Mouse (Mus musculus): ENCODE data around the gene 4933417A18Rik. TPM values are rescaled to one million over a fixed set of nuclear protein-coding genes. Genes with fewer than 3 reads are reported as not detected.

4933417A18Rik gene
- polyA plus RNA-seq, 1 experiment from 2014 or later: not detected

- no peaks in the 10 kb centered on the region for H3K9me3 ChIP-seq (ENCODE audit: control insufficient read depth, low read length)
- no peaks in the 10 kb centered on the region for H3K4me1 ChIP-seq (replicated peaks; ENCODE audit: control insufficient read depth, insufficient read depth, low read length)
- H3K36me3 ChIP-seq (ENCODE audit: control insufficient read depth, insufficient read depth, low read length): peaks cover 2% of the 10 kb centered on the region; the same call in 1 of the 2 replicates
- no peak overlapping the region for H3K4me3 ChIP-seq (ENCODE audit: low read depth, low read length)
- H3K27ac ChIP-seq (ENCODE audit: low read depth, low read length): no peak overlapping the region
- DNase-seq (ENCODE audit: low spot score) (no peak), ATAC-seq (ENCODE audit: low FRiP score) (no peak)
- H3K27me3 ChIP-seq (ENCODE audit: control insufficient read depth, insufficient read depth, low read length): no peaks in the 10 kb centered on the region
- WGBS: 80% methylated on average over 4 of the region's 4 CpGs
- no peak overlapping the region for H3K9ac ChIP-seq (ENCODE audit: low read depth, low read length)
- H3K4me2 ChIP-seq (replicated peaks; ENCODE audit: low read depth, low read length): no peak overlapping the region
Measured at GRCm38 (mm10) chr13:34991581-34992273, 67.5 kb downstream of the 4933417A18Rik start.

GRCm38 (mm10) chr13:34993085-34993484 is 68.9 kb downstream of the 4933417A18Rik start:
- H3K4me2 ChIP-seq (replicated peaks; ENCODE audit: low read depth, low read length): peak overlapping the region; percentile 46
- 80% methylated on average over 4 of the region's 4 CpGs for WGBS
- no peak overlapping the region for H3K27ac ChIP-seq (ENCODE audit: low read depth, low read length)
- H3K4me1 ChIP-seq (replicated peaks; ENCODE audit: control insufficient read depth, insufficient read depth, low read length): no peaks in the 10 kb centered on the region
- H3K27me3 ChIP-seq (ENCODE audit: control insufficient read depth, insufficient read depth, low read length): no peaks in the 10 kb centered on the region
- no peak overlapping the region for H3K9ac ChIP-seq (ENCODE audit: low read depth, low read length)
- H3K4me3 ChIP-seq (ENCODE audit: low read depth, low read length): peak overlapping the region; percentile 48; the same call in 1 of the 2 replicates
- H3K9me3 ChIP-seq (ENCODE audit: control insufficient read depth, low read length): no peaks in the 10 kb centered on the region
- no peaks in the 10 kb centered on the region for H3K36me3 ChIP-seq (ENCODE audit: control insufficient read depth, insufficient read depth, low read length)
- DNase-seq (ENCODE audit: low spot score): peak; percentile 9
- no peak for ATAC-seq (ENCODE audit: low FRiP score)

- H3K27ac ChIP-seq (ENCODE audit: low read depth, low read length): peak overlapping the region; percentile 55
- DNase-seq (ENCODE audit: low spot score) (no peak), ATAC-seq (ENCODE audit: low FRiP score) (peak; percentile 77)
- no peaks in the 10 kb centered on the region for H3K9me3 ChIP-seq (ENCODE audit: control insufficient read depth, low read length)
- no peaks in the 10 kb centered on the region for H3K36me3 ChIP-seq (ENCODE audit: control insufficient read depth, insufficient read depth, low read length)
- H3K9ac ChIP-seq (ENCODE audit: low read depth, low read length): peak overlapping the region; percentile 67
- WGBS: 2% methylated on average over 22 of the region's 22 CpGs
- peak overlapping the region; percentile 46 for H3K4me2 ChIP-seq (replicated peaks; ENCODE audit: low read depth, low read length)
- H3K4me3 ChIP-seq (ENCODE audit: low read depth, low read length): peak overlapping the region; percentile 48
- no peaks in the 10 kb centered on the region for H3K4me1 ChIP-seq (replicated peaks; ENCODE audit: control insufficient read depth, insufficient read depth, low read length)
- H3K27me3 ChIP-seq (ENCODE audit: control insufficient read depth, insufficient read depth, low read length): no peaks in the 10 kb centered on the region
Measured at GRCm38 (mm10) chr13:34993595-34993982, 69.4 kb downstream of the 4933417A18Rik start.

GRCm38 (mm10) chr13:34993983-34994811 is 70.0 kb downstream of the 4933417A18Rik start:
- 2% methylated on average over 33 of the region's 33 CpGs for WGBS
- peak overlapping the region; percentile 46 for H3K4me2 ChIP-seq (replicated peaks; ENCODE audit: low read depth, low read length)
- peak overlapping the region; percentile 48 for H3K4me3 ChIP-seq (ENCODE audit: low read depth, low read length)

GRCm38 (mm10) chr13:34995925-34996324 is 71.7 kb downstream of the 4933417A18Rik start:
- H3K4me2 ChIP-seq (replicated peaks; ENCODE audit: low read depth, low read length): no peak overlapping the region
- 90% methylated on average over 2 of the region's 2 CpGs for WGBS
- H3K4me3 ChIP-seq (ENCODE audit: low read depth, low read length): no peak overlapping the region
- no peak for ATAC-seq (ENCODE audit: low FRiP score)
- no peaks in the 10 kb centered on the region for H3K4me1 ChIP-seq (replicated peaks; ENCODE audit: control insufficient read depth, insufficient read depth, low read length)
- H3K27ac ChIP-seq (ENCODE audit: low read depth, low read length): no peak overlapping the region
- H3K9me3 ChIP-seq (ENCODE audit: control insufficient read depth, low read length): no peaks in the 10 kb centered on the region
- no peaks in the 10 kb centered on the region for H3K27me3 ChIP-seq (ENCODE audit: control insufficient read depth, insufficient read depth, low read length)
- H3K36me3 ChIP-seq (ENCODE audit: control insufficient read depth, insufficient read depth, low read length): no peaks in the 10 kb centered on the region
- no peak overlapping the region for H3K9ac ChIP-seq (ENCODE audit: low read depth, low read length)
- DNase-seq (ENCODE audit: low spot score): no peak

More at GRCm38 (mm10) chr13:34993983-34994811, 70.0 kb downstream of the 4933417A18Rik start:
- H3K4me1 ChIP-seq (replicated peaks; ENCODE audit: control insufficient read depth, insufficient read depth, low read length): no peaks in the 10 kb centered on the region
- no peaks in the 10 kb centered on the region for H3K9me3 ChIP-seq (ENCODE audit: control insufficient read depth, low read length)
- H3K27ac ChIP-seq (ENCODE audit: low read depth, low read length): peak overlapping the region; percentile 55
- DNase-seq (ENCODE audit: low spot score) (peak; percentile 95), ATAC-seq (ENCODE audit: low FRiP score) (peak; percentile 99)
- no peaks in the 10 kb centered on the region for H3K27me3 ChIP-seq (ENCODE audit: control insufficient read depth, insufficient read depth, low read length)
- H3K36me3 ChIP-seq (ENCODE audit: control insufficient read depth, insufficient read depth, low read length): no peaks in the 10 kb centered on the region
- H3K9ac ChIP-seq (ENCODE audit: low read depth, low read length): peak overlapping the region; percentile 67

Other genes starting within 250 kb of the 4933417A18Rik start
- not detected in 2 replicates for gene Fam50b, start 189.6 kb upstream of the 4933417A18Rik start, polyA plus RNA-seq (2014; fragmentation: Nextera tagmentation; extraction: Ambion mirVana)
- gene Prpf4b, start 49.1 kb upstream of the 4933417A18Rik start, polyA plus RNA-seq (2014; fragmentation: Nextera tagmentation; extraction: Ambion mirVana): 101 and 116 TPM in 2 replicates
- gene Fam217a, start 99 bp upstream of the 4933417A18Rik start, polyA plus RNA-seq (2014; fragmentation: Nextera tagmentation; extraction: Ambion mirVana): 2.1 and 2.4 TPM in 2 replicates
- gene Eci3, start 39.4 kb downstream of the 4933417A18Rik start, polyA plus RNA-seq (2014; fragmentation: Nextera tagmentation; extraction: Ambion mirVana): 0.85 and 1.2 TPM in 2 replicates
- 124 and 128 TPM in 2 replicates for gene Eci2, start 102.7 kb downstream of the 4933417A18Rik start, polyA plus RNA-seq (2014; fragmentation: Nextera tagmentation; extraction: Ambion mirVana)